Comparison of ENCODE assay signal across 8 mouse cellular contexts in the genomic region with DNA sequence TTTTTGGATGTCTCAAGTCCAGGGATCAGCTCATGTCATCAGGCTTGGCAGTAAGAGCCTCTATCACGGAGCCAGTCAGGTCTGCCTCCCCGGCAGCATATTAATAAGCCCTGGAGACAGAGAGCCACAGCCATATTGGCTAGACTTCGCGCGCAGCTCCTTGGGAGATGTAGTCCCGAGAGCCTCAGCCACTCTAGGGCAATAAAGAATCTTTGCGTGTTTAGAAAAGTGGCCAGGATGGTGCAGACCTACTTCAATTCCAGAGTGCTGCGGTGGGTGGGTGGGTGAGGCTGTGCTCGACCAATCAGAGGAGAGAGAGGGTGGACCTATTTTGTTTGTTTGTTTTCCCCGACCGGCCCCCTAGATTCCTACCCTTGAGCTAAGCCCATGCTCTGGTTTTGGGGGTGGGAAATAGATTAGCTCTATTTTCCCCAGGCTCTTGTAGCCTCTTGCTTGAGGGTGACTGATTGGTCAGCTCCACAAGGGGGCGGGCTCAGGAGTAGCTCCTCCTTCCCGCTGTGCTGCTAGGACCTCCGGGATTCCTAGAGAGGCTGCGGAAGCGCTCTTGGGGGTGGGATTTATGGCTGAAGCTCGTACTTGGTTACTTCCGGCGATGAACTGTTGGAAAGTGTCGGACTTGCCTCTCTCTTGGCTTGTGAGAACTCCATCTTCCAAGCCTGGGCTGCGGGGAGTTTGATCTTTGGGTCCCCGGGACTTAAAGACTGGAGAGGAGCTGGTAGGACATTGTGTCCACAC. TPM values are rescaled to one million over a fixed set of nuclear protein-coding genes. Genes with fewer than 3 reads are reported as not detected.
DNase-seq lines count a peak whose midpoint lies in the region; ATAC-seq lines count a peak whose summit lies in the region.

Gene Zkscan5, plus strand, starts transcription at position 627 of the 756 bp plus-strand sequence.

- under 1% methylated on average over 22 of the region's 22 CpGs for WGBS in heart, embryonic 10.5 days
- under 1% methylated on average over 22 of the region's 22 CpGs for WGBS in kidney, embryonic 15.5 days

- no peaks in the 10 kb centered on the region for H3K27me3 ChIP-seq in heart, embryonic 10.5 days (ENCODE audit: insufficient read depth, poor library complexity, severe bottlenecking)
- no peaks in the 10 kb centered on the region for H3K27me3 ChIP-seq in kidney, embryonic 15.5 days

- H3K4me1 ChIP-seq in heart, embryonic 10.5 days = peaks cover 23% of the 10 kb centered on the region
- peaks cover 24% of the 10 kb centered on the region for H3K4me1 ChIP-seq in kidney, embryonic 15.5 days

- ATAC-seq in erythroblast, adult 5-6 weeks (replicated peaks; ENCODE audit: low FRiP score, poor library complexity, severe bottlenecking) = peak; percentile 88
- ATAC-seq in kidney, embryonic 15.5 days (replicated peaks; ENCODE audit: low FRiP score) = peak; percentile 98
- ATAC-seq in monocyte, adult 5-6 weeks (replicated peaks; ENCODE audit: insufficient number of reproducible peaks, low FRiP score, low TSS enrichment, poor library complexity, severe bottlenecking) = peak; percentile 92

- H3K27ac ChIP-seq in heart, embryonic 10.5 days = peak within 1 kb of the TSS; percentile 89
- peak within 1 kb of the TSS; percentile 94 for H3K27ac ChIP-seq in kidney, embryonic 15.5 days

- peak; percentile 95 to 97 for DNase-seq in B cell, adult 2 months
- peak; percentile 100 for DNase-seq in brain, adult 2 months (ENCODE audit: low read depth, low spot score)
- DNase-seq in heart, embryonic 10.5 days (ENCODE audit: low spot score) = peak; percentile 100
- DNase-seq in liver = peak; percentile 99
- peak; percentile 96 to 98 for DNase-seq in spleen, postnatal 4 days (ENCODE audit: low spot score in 2 of 2)

- peak within 1 kb of the TSS; percentile 68 for H3K4me3 ChIP-seq in heart, embryonic 10.5 days
- H3K4me3 ChIP-seq in kidney, embryonic 15.5 days (replicated peaks) = peak within 1 kb of the TSS; percentile 60

- H3K9me3 ChIP-seq in heart, embryonic 10.5 days = no peaks in the 10 kb centered on the region
- H3K9me3 ChIP-seq in kidney, embryonic 15.5 days (replicated peaks) = no peaks in the 10 kb centered on the region

- H3K9ac ChIP-seq in kidney, embryonic 15.5 days = peak within 1 kb of the TSS; percentile 51

- H3K36me3 ChIP-seq in heart, embryonic 10.5 days = peaks cover 22% of the 10 kb centered on the region
- H3K36me3 ChIP-seq in kidney, embryonic 15.5 days = peaks cover 17% of the 10 kb centered on the region

- peak within 1 kb of the TSS; percentile 72 for H3K4me2 ChIP-seq in kidney, embryonic 15.5 days

RNA-seq across cellular contexts. Expression of gene Zkscan5, which starts in this region (rescaled TPM):
- total RNA-seq in erythroblast, adult 5-6 weeks (2015; ENCODE audit: low replicate concordance) = 4.4 TPM in 1 of 2 replicates, not detected in the other
- total RNA-seq in erythroblast, adult 5-6 weeks (2017; ENCODE audit: low replicate concordance) = 3.9 and 8.9 TPM in 2 replicates
- polyA plus RNA-seq in heart, embryonic 10.5 days (2016; fragmentation: Nextera tagmentation; extraction: Ambion mirVana) = 10.9 and 11.8 TPM in 2 replicates
- 14.1 and 14.4 TPM in 2 replicates for polyA plus RNA-seq in kidney, embryonic 15.5 days (2015; fragmentation: Nextera tagmentation; extraction: Ambion mirVana)
- 6.5 to 10.6 TPM (median 9.0 TPM) in 3 replicates for total RNA-seq in monocyte, adult 5-6 weeks (2017)

Comparison
In these comparisons a context has a peak if more than half of its experiments do, and no peak if none do; other contexts are left out.
1. Peak in every context shown above with its lines: DNase-seq, ATAC-seq, H3K4me3 ChIP-seq and H3K27ac ChIP-seq.